Mouse (Mus musculus): ENCODE results near the gene Spred1.

The Spred1 gene

GRCm38 (mm10) chr2:117180250-117180885 is 59.2 kb downstream of the Spred1 start:
- peak; percentile 66 for DNase-seq (ENCODE audit: low spot score)

DNA sequence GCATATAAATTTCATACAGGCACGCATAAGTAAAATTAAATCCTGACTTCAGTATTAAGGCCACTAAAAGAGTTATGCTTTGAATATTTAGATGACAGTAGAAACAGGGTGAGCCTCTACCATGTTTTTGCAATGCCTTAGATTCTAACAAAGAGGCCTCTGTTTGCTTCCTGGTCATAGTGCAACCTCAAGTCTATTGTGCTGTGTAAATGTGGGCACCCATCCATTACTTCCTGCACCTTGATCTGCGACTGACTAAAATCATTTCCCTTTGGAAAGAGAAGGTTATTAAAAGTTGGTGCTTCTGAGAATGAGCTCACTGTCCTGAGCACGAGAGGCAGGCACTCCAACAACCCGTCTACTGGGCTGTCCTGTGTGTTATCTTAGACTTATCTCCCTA is 64.4 kb downstream of the Spred1 start:
- no peak for DNase-seq (ENCODE audit: low spot score)

- DNase-seq (ENCODE audit: low spot score) = no peak
Measured at GRCm38 (mm10) chr2:117190915-117191314, 69.7 kb downstream of the Spred1 start.

GRCm38 (mm10) chr2:117194309-117194708 is 73.1 kb downstream of the Spred1 start:
- no peak for DNase-seq (ENCODE audit: low spot score)

- DNase-seq (ENCODE audit: low spot score) = no peak
Measured at GRCm38 (mm10) chr2:117195151-117195550, 74.0 kb downstream of the Spred1 start.

GRCm38 (mm10) chr2:117195578-117195977 is 74.4 kb downstream of the Spred1 start:
- DNase-seq (ENCODE audit: low spot score) = no peak

- DNase-seq (ENCODE audit: low spot score) = no peak
Measured at GRCm38 (mm10) chr2:117200869-117201338, 79.7 kb downstream of the Spred1 start.

DNA sequence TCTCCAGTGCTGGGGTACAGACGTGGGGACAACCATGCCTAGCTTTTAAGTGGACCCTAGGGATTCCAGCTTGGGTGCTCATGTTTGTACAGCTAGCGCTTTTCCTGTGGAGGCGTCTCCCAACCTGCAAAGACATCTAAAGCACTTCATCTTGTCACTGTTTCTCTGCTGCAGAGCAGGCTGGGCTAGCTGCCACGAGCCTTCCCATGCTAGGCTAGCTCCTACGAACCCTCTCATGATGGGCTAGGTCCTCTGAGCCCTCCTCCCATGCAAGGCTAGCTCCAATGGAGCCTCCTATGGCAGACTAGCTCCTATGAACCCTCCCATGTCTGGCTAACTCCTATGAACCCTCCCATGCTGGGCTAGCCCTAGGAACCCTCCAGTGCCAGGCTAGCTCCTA is 82.2 kb downstream of the Spred1 start:
- no peak for DNase-seq (ENCODE audit: low spot score)

DNA sequence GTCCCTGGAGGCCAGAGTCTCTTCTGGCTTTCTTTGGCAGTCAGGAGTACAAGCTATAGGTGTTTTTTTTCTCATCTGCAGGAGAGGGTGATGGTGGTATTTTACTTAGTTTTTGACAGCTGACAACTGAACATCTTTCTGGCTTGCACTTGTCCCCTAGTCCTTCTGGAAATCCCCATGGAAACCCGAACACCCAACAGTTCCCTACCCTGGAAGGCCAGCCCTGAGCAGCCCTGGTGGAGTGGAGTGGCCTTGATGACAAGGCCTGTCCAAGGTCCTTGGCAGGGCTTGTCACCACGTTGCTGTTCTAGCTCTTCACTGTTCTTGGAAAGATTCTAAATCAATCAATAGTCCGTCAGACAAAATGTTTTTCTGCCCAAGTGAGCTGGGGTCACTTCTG is 83.4 kb downstream of the Spred1 start:
- DNase-seq (ENCODE audit: low spot score) = no peak

DNA sequence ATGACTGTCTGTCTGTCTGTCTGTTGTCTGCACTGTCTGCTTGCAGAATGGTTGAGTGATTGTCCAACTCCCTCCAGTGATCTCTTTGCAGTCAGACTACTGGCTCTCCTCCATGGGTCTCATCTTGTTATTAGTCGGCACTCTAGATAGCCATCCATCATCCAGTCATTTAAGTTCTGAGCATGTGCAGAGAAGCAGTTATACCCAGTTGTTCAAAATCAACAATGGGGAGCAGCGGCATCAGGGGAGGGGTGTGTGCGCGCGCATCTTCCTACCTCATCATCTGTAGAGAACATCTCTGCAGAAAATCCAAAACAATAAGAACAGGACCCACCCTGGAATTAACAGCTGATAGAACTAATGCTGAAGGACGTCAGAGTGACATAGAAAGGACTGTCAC is 83.9 kb downstream of the Spred1 start:
- no peak for DNase-seq (ENCODE audit: low spot score)

DNA sequence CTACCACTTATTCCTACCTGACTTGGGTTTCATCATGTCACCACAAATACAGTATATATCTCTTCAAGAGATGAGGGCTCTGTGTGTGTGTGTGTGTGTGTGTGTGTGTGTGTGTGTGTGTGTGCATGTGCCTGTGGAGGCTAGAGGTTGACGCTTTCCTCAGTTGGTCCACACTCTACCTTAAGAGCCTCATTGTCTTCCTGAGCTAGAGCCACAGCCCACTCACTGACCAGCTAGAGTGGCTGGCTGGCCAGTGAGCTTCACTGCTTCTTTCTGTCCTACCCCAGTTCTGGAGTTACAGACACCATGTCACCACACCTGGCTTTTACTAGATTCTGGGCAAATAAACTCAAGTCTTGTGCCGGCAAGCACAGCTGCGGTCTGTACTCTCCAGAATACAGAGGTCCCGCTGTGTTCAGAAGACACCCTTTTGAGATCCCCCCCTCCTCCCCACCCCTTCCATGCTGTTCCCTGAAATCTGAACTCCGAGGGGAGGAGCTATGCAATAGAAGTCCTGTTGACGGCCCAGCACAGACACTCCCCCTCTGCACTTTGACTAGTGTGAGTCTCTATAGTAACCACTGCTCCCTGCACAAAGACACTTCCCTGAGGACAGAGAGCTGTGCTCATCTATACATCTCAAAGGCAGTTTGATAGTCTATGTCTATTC is 89.4 kb downstream of the Spred1 start:
- no peak for DNase-seq (ENCODE audit: low spot score)

- DNase-seq (ENCODE audit: low spot score) = no peak
Measured at GRCm38 (mm10) chr2:117216152-117216551, 95.0 kb downstream of the Spred1 start.

- no peak for DNase-seq (ENCODE audit: low spot score)
Measured at GRCm38 (mm10) chr2:117217695-117218216, 96.6 kb downstream of the Spred1 start.

DNA sequence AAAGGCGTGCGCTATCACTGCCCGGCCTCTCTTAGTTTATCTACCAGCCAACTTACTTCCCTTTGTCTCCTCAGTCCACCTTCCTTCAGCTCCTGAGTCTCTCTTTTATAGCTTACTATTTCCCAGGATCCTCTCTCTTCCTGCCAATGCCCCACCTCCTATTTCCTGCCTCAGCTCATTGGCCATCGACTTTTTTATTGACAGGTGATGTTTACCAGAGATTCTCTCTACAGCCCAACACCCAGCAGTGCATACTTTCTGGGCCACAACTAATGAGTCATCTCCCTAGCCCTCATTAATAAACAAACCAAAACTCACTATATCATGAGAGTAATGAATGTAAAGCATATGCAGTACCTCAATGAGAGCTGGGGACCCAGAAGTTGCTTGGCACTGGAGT is 98.4 kb downstream of the Spred1 start:
- no peak for DNase-seq (ENCODE audit: low spot score)

DNA sequence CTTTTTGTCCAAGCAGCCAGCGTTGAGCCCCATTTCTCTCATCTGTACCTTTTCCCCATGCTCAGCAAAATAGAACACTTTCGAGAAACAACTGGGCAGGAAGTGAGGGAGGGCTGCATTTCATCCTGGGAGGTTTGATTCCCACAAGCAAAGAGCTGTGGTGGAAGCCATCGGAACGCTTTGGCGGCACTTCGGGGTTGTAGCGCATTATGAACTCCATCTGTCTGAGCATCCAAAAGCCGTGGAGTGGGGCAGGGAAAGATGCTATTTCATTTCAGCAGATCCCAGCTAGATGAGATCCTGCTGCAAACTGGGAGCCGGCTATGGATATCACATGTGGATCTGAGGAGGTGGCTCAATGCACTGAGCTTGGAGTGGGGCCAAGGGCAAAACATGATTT is 101.5 kb downstream of the Spred1 start:
- DNase-seq (ENCODE audit: low spot score) = no peak

GRCm38 (mm10) chr2:117228601-117229125 is 107.5 kb downstream of the Spred1 start:
- DNase-seq (ENCODE audit: low spot score) = no peak

- no peak for DNase-seq (ENCODE audit: low spot score)
Measured at GRCm38 (mm10) chr2:117230261-117230660, 109.1 kb downstream of the Spred1 start.

- DNase-seq (ENCODE audit: low spot score) = peak; percentile 51
Measured at GRCm38 (mm10) chr2:117231257-117231656, 110.1 kb downstream of the Spred1 start.

Data from T-cell, adult 2 months (primary cell).